Mouse (Mus musculus): ENCODE measurements at regions not wholly inside any gene's neighbourhood (a gene's known extent, or its start where the extent isn't known, plus 50 kb on each side); places are given as distances from the start of the nearest gene placed in this dataset.

GRCm38 (mm10) chr7:111227082-111227481, 144.3 kb upstream of the Eif4g2 start:
- TF ChIP-seq CTCF (IDR thresholded peaks at IDR 0.05) (no peak), POLR2A (IDR thresholded peaks at IDR 0.05; ENCODE audit: insufficient read depth, low read depth, low read length) (no peak), EP300 (IDR thresholded peaks at IDR 0.05; ENCODE audit: insufficient read depth, low read depth, low read length) (no peak)
